ENCODE assay signal across 19 mouse cellular contexts in genomic region chr12:86095806-86096205, GRCm38 (mm10). TPM values are rescaled to one million over a fixed set of nuclear protein-coding genes. Genes with fewer than 3 reads are reported as not detected.
DNase-seq lines count a peak whose midpoint lies in the region; ATAC-seq and TF ChIP-seq lines count a peak whose summit lies in the region.
"Had no signal": no experiment of that assay in that cellular context is flagged by ENCODE, and none has a peak within 500 bp of the region (broad histone marks: within the 10 kb centered on the region; RNA-seq: fewer than 3 reads in every experiment).

No protein-coding gene starts in this region.

- H3K79me2 ChIP-seq in CH12.LX (replicated peaks; ENCODE audit: control insufficient read depth, extremely low read depth, insufficient read depth, poor library complexity, severe bottlenecking) = no peaks in the 10 kb centered on the region

- DNase-seq in 416B (ENCODE audit: low read depth) (peak; percentile 61), CH12.LX (ENCODE audit: extremely low read depth) (peak; percentile 77)
- DNase-seq in forebrain, embryonic 14.5 days (ENCODE audit: low spot score) = no peak
- no peak for DNase-seq in urinary bladder, postnatal 4 days (ENCODE audit: low spot score in 2 of 2)
- DNase-seq in thymus, adult 18-20 months = no peak
- DNase-seq: adrenal gland, adult 8-10 months; adrenal gland, postnatal 25 days; cerebellum, adult 11-12 months; cerebellum, adult 9-10 months; cerebellum, postnatal 14 days; gastrocnemius, postnatal 25 days had no signal

- no peaks in the 10 kb centered on the region for H3K9me3 ChIP-seq in CH12.LX (replicated peaks; ENCODE audit: low read length)
- no peaks in the 10 kb centered on the region for H3K9me3 ChIP-seq in forebrain, embryonic 14.5 days (replicated peaks; ENCODE audit: control insufficient read depth, low read length)
- H3K9me3 ChIP-seq: forebrain, embryonic 15.5 days; G1E; hindbrain, embryonic 12.5 days; hindbrain, embryonic 15.5 days had no signal

- no peak overlapping the region for H3K27ac ChIP-seq in CH12.LX (ENCODE audit: insufficient read depth, low read depth)
- H3K27ac ChIP-seq in forebrain, embryonic 14.5 days (ENCODE audit: low read depth, low read length) = no peak overlapping the region
- H3K27ac ChIP-seq: forebrain, embryonic 15.5 days; hindbrain, embryonic 12.5 days; hindbrain, embryonic 15.5 days had no signal

- no peak overlapping the region for H3K4me3 ChIP-seq in CH12.LX (replicated peaks in 1 of 3; ENCODE audit: low read depth in 2 of 3, low read length in 2 of 3, poor library complexity in 1 of 3)
- H3K4me3 ChIP-seq in forebrain, embryonic 14.5 days (ENCODE audit: low read depth, low read length) = no peak overlapping the region
- H3K4me3 ChIP-seq: forebrain, embryonic 15.5 days; hindbrain, embryonic 12.5 days; hindbrain, embryonic 15.5 days had no signal

- TF ChIP-seq EP300 in CH12.LX (IDR thresholded peaks at IDR 0.05; ENCODE audit: low read length) = no peak

- H3K9ac ChIP-seq in CH12.LX (ENCODE audit: insufficient read depth, low read depth) = no peak overlapping the region
- H3K9ac ChIP-seq in forebrain, embryonic 14.5 days (ENCODE audit: low read length) = no peak overlapping the region
- H3K9ac ChIP-seq: forebrain, embryonic 15.5 days; hindbrain, embryonic 12.5 days; hindbrain, embryonic 15.5 days had no signal

- WGBS in forebrain, embryonic 14.5 days = 92% methylated on average over 4 of the region's 4 CpGs

- in situ Hi-C loops in CH12.LX (cut with MboI; ENCODE audit: low pct_ligation_motif_present, low pct_unique_long_range_greater_than_20kb, low sequenced_read_pairs) = no loop called here

- no peaks in the 10 kb centered on the region for H3K27me3 ChIP-seq in CH12.LX (replicated peaks)
- H3K27me3 ChIP-seq in forebrain, embryonic 14.5 days (replicated peaks; ENCODE audit: control insufficient read depth, insufficient read depth, low read length) = no peaks in the 10 kb centered on the region
- H3K27me3 ChIP-seq: forebrain, embryonic 15.5 days; hindbrain, embryonic 12.5 days; hindbrain, embryonic 15.5 days had no signal

- no peaks in the 10 kb centered on the region for H3K36me3 ChIP-seq in CH12.LX (replicated peaks in 1 of 2; ENCODE audit: control insufficient read depth in 1 of 2, insufficient read depth in 1 of 2, low read length in 1 of 2)
- H3K36me3 ChIP-seq in forebrain, embryonic 14.5 days (ENCODE audit: control insufficient read depth, insufficient read depth, low read length) = no peaks in the 10 kb centered on the region
- H3K36me3 ChIP-seq: G1E; hindbrain, embryonic 15.5 days had no signal

- dilution Hi-C loops in CH12.LX (cut with MboI; ENCODE audit: extremely low pct_ligation_motif_present, extremely low pct_unique_long_range_greater_than_20kb, low sequenced_read_pairs) = no loop called here

- H3K4me1 ChIP-seq in CH12.LX (ENCODE audit: control insufficient read depth in 1 of 2, insufficient read depth in 2 of 2) = peaks cover 8 to 32% of the 10 kb centered on the region in 2 experiments; a peak in 3 of 4 replicates
- no peaks in the 10 kb centered on the region for H3K4me1 ChIP-seq in forebrain, embryonic 14.5 days (ENCODE audit: control insufficient read depth, insufficient read depth, low read length)
- H3K4me1 ChIP-seq: forebrain, embryonic 15.5 days; hindbrain, embryonic 15.5 days had no signal

- no peak for TF ChIP-seq POLR2A in CH12.LX (IDR thresholded peaks at IDR 0.05; ENCODE audit: low read depth, low read length)

- TF ChIP-seq CTCF in CH12.LX (conservative IDR thresholded peaks at IDR 0.05 in 1 of 2, IDR thresholded peaks at IDR 0.05 in 1 of 2; ENCODE audit: low read depth in 2 of 2, low read length in 2 of 2) = no peak

- H3K4me2 ChIP-seq in CH12.LX (ENCODE audit: insufficient read depth, low read depth, poor library complexity, severe bottlenecking) = no peak overlapping the region
- no peak overlapping the region for H3K4me2 ChIP-seq in forebrain, embryonic 14.5 days (ENCODE audit: low read length)
- H3K4me2 ChIP-seq: forebrain, embryonic 15.5 days; heart, embryonic 11.5 days; hindbrain, embryonic 12.5 days; hindbrain, embryonic 15.5 days had no signal

- peak; percentile 53; the same call in 1 of the 2 replicates for ATAC-seq in granulocyte monocyte progenitor cell, adult 5-6 weeks (replicated peaks; ENCODE audit: poor library complexity, severe bottlenecking)
- ATAC-seq in forebrain, embryonic 14.5 days = no peak
- ATAC-seq: forebrain, embryonic 15.5 days; intestine, postnatal 0 days had no signal

- no peak for TF ChIP-seq RAD21 in CH12.LX (IDR thresholded peaks at IDR 0.05; ENCODE audit: low read depth, low read length)

TF ChIP-seq in CH12.LX, 34 proteins besides CTCF, POLR2A, EP300 and RAD21:
- TF ChIP-seq NELFE (IDR thresholded peaks at IDR 0.05; ENCODE audit: low read depth, low read length) = no peak
- no peak for TF ChIP-seq NRF1 (IDR thresholded peaks at IDR 0.05; ENCODE audit: low read depth, low read length)
- no peak for TF ChIP-seq HCFC1 (IDR thresholded peaks at IDR 0.05; ENCODE audit: low read depth, low read length)
- no peak for TF ChIP-seq KAT2A (IDR thresholded peaks at IDR 0.05; ENCODE audit: insufficient replicate concordance, low read length)
- no peak for TF ChIP-seq POLR2AphosphoS2 (IDR thresholded peaks at IDR 0.05; ENCODE audit: low read depth, low read length)
- TF ChIP-seq MAX (IDR thresholded peaks at IDR 0.05; ENCODE audit: low read length) = no peak
- no peak for TF ChIP-seq ZC3H11A (IDR thresholded peaks at IDR 0.05; ENCODE audit: low read depth, low read length)
TF ChIP-seq in CH12.LX: peak in this region for 0.

RNA-seq across cellular contexts. Expression of gene Ift43, which starts 13.5 kb away (rescaled TPM):
- total RNA-seq in CH12.LX (2012; rRNA removed) = 5.6 and 8.6 TPM in 2 replicates
- 2.2 and 2.8 TPM in 2 replicates for total RNA-seq in CH12.LX (2014; rRNA removed)
- polyA plus RNA-seq in CH12.LX (2012; ENCODE audit: insufficient read length, low read depth) = 1.9 and 2.0 TPM in 2 replicates
- total RNA-seq in granulocyte monocyte progenitor cell, adult 5-6 weeks (2014; fragmentation: Nextera tagmentation) = not detected in 2 replicates
- 1.0 TPM in 1 of 2 replicates, not detected in the other for total RNA-seq in granulocyte monocyte progenitor cell, adult 5-6 weeks (2017)
- polyA plus RNA-seq in forebrain, embryonic 14.5 days (2014; fragmentation: Nextera tagmentation; extraction: Ambion mirVana) = 73.7 and 82.0 TPM in 2 replicates
- total RNA-seq: hematopoietic stem cell, adult 5-6 weeks had no signal

RNA-seq across cellular contexts. Expression of gene Tgfb3, which starts 17.0 kb away (rescaled TPM):
- 0.13 and 0.34 TPM in 2 replicates for total RNA-seq in CH12.LX (2012; rRNA removed)
- total RNA-seq in CH12.LX (2014; rRNA removed) = not detected in 2 replicates
- polyA plus RNA-seq in CH12.LX (2012; ENCODE audit: insufficient read length, low read depth) = not detected in 2 replicates
- total RNA-seq in granulocyte monocyte progenitor cell, adult 5-6 weeks (2014; fragmentation: Nextera tagmentation) = not detected in 2 replicates
- 0.36 TPM in 1 of 2 replicates, not detected in the other for total RNA-seq in granulocyte monocyte progenitor cell, adult 5-6 weeks (2017)
- polyA plus RNA-seq in forebrain, embryonic 14.5 days (2014; fragmentation: Nextera tagmentation; extraction: Ambion mirVana) = 4.0 and 5.1 TPM in 2 replicates

Comparison
In these comparisons a context has a peak if more than half of its experiments do, and no peak if none do; other contexts are left out.
1. DNase-seq: peak in 416B (single experiment) and CH12.LX (single experiment); none in forebrain, embryonic 14.5 days (single experiment), urinary bladder, postnatal 4 days (0 of 2) and thymus, adult 18-20 months (0 of 2).